Mouse (Mus musculus): Measurements from ENCODE around the gene Rbm15b.
A peak's percentile ranks its signal among the peaks of the same experiment; 100 is the strongest.

The Rbm15b gene

GRCm38 (mm10) chr9:106886828-106887702 is at the start of gene Rbm15b:
Gene Rbm15b (minus strand): TSS chr9:106887428.
- DNase-seq (ENCODE audit: low read depth, low spot score) = peak; percentile 98

- DNase-seq (ENCODE audit: low read depth, low spot score) = no peak
Observed at GRCm38 (mm10) chr9:106934998-106935397, 47.8 kb upstream of the Rbm15b start.

GRCm38 (mm10) chr9:106914878-106915277 is 27.6 kb upstream of the Rbm15b start:
- DNase-seq (ENCODE audit: low read depth, low spot score) = no peak

GRCm38 (mm10) chr9:106913759-106914158 is 26.5 kb upstream of the Rbm15b start:
- DNase-seq (ENCODE audit: low read depth, low spot score) = no peak

- no peak for DNase-seq (ENCODE audit: low read depth, low spot score)
Observed at GRCm38 (mm10) chr9:106911624-106912023, 24.4 kb upstream of the Rbm15b start.

GRCm38 (mm10) chr9:106908715-106909114 is 21.5 kb upstream of the Rbm15b start:
- DNase-seq (ENCODE audit: low read depth, low spot score) = no peak

GRCm38 (mm10) chr9:106908174-106908573 is 20.9 kb upstream of the Rbm15b start:
- DNase-seq (ENCODE audit: low read depth, low spot score) = no peak

GRCm38 (mm10) chr9:106906597-106906996 is 19.4 kb upstream of the Rbm15b start:
- no peak for DNase-seq (ENCODE audit: low read depth, low spot score)

- DNase-seq (ENCODE audit: low read depth, low spot score) = peak; percentile 62
Observed at GRCm38 (mm10) chr9:106903791-106904134, 16.5 kb upstream of the Rbm15b start.

- DNase-seq (ENCODE audit: low read depth, low spot score) = no peak
Observed at GRCm38 (mm10) chr9:106903099-106903790, 16.0 kb upstream of the Rbm15b start.

- DNase-seq (ENCODE audit: low read depth, low spot score) = no peak
Observed at GRCm38 (mm10) chr9:106901596-106901995, 14.4 kb upstream of the Rbm15b start.

- no peak for DNase-seq (ENCODE audit: low read depth, low spot score)
Observed at GRCm38 (mm10) chr9:106898901-106899300, 11.7 kb upstream of the Rbm15b start.

- DNase-seq (ENCODE audit: low read depth, low spot score) = no peak
Observed at GRCm38 (mm10) chr9:106893327-106893726, 6.1 kb upstream of the Rbm15b start.

- no peak for DNase-seq (ENCODE audit: low read depth, low spot score)
Observed at GRCm38 (mm10) chr9:106892552-106892875, 5.3 kb upstream of the Rbm15b start.

GRCm38 (mm10) chr9:106891829-106892551 is 4.8 kb upstream of the Rbm15b start, which contains the start of gene Manf:
Gene Manf (minus strand): TSS chr9:106891979.
- peak; percentile 98 for DNase-seq (ENCODE audit: low read depth, low spot score)

GRCm38 (mm10) chr9:106891341-106891741 is 4.1 kb upstream of the Rbm15b start:
- peak; percentile 48 for DNase-seq (ENCODE audit: low read depth, low spot score)

GRCm38 (mm10) chr9:106890496-106891240 is 3.4 kb upstream of the Rbm15b start:
- DNase-seq (ENCODE audit: low read depth, low spot score) = no peak

GRCm38 (mm10) chr9:106889321-106889720 is 2.1 kb upstream of the Rbm15b start:
- no peak for DNase-seq (ENCODE audit: low read depth, low spot score)

- no peak for DNase-seq (ENCODE audit: low read depth, low spot score)
Observed at GRCm38 (mm10) chr9:106888346-106888745, 1.1 kb upstream of the Rbm15b start.

- peak; percentile 45 for DNase-seq (ENCODE audit: low read depth, low spot score)
Observed at GRCm38 (mm10) chr9:106885901-106886731, 1.1 kb downstream of the Rbm15b start.
